Mouse (Mus musculus) spleen, adult 2 months (tissue): ENCODE measurements around the gene Stab2.

Source experiments
- CTCF ChIP-seq: fragments of 200-500 bp; IDR thresholded peaks from 2 replicates; pipeline ENCODE4 v1.5.1; 2011; ENCODE audit warnings: mild to moderate bottlenecking, inconsistent platforms; ENCODE audit not compliant: insufficient read depth, insufficient read length, insufficient replicate concordance; ENCODE audit errors: extremely low read depth
- POLR2A ChIP-seq: fragments of 200-500 bp; IDR thresholded peaks from 2 replicates; pipeline ENCODE4 v1.6.1; 2011; ENCODE audit warnings: low read depth, low read length, inconsistent platforms

- no peak for TF ChIP-seq CTCF
- TF ChIP-seq POLR2A = no peak
Observed at GRCm38 (mm10) chr10:87032768-87033167, 24.9 kb upstream of the Stab2 start.
